Mouse (Mus musculus) G1E (cell line): ENCODE measurements around the gene Tnf.

ENCODE experiments used
- CTCF ChIP-seq: IDR thresholded peaks from 2 replicates; pipeline ENCODE4 v1.5.1; 2012; ENCODE audit warnings: low read depth, low read length, inconsistent platforms, mixed read lengths
- GATA1 ChIP-seq: IDR thresholded peaks from 2 replicates; pipeline ENCODE4 v1.6.1; 2012; ENCODE audit warnings: borderline replicate concordance, low read length, inconsistent platforms, mixed read lengths
- GATA2 ChIP-seq: IDR thresholded peaks from 2 replicates; pipeline ENCODE4 v1.6.1; 2012; ENCODE audit warnings: low read depth, low read length, inconsistent platforms, borderline replicate concordance
- POLR2AphosphoS5 ChIP-seq: IDR thresholded peaks from 2 replicates; pipeline ENCODE4 v1.6.1; 2012; ENCODE audit warnings: low read depth, low read length, inconsistent platforms; ENCODE audit not compliant: insufficient replicate concordance
- TAL1 ChIP-seq: conservative IDR thresholded peaks from 2 replicates; pipeline ENCODE4 v1.6.1; 2012; ENCODE audit warnings: low read depth, low read length, inconsistent platforms, mixed read lengths

DNA sequence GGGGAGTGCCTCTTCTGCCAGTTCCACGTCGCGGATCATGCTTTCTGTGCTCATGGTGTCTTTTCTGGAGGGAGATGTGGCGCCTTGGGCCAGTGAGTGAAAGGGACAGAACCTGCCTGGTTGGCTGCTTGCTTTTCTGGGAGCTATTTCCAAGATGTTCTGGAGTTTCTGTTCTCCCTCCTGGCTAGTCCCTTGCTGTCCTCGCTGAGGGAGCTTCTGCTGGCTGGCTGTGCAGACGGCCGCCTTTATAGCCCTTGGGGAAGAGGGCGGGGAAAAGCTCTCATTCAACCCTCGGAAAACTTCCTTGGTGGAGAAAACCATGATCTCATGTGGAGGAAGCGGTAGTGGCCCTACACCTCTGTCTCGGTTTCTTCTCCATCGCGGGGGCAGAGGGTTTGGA lies at the start of gene Tnf:
- no peak for TF ChIP-seq GATA1
- TF ChIP-seq CTCF: no peak
- TF ChIP-seq POLR2AphosphoS5: no peak
- no peak for TF ChIP-seq TAL1
- TF ChIP-seq GATA2: no peak
